Mouse (Mus musculus) megakaryocyte, adult 5-6 weeks (primary cell): Measurements from ENCODE around the gene Mef2b. TPM values are rescaled to one million over a fixed set of nuclear protein-coding genes. Genes with fewer than 3 reads are reported as not detected.

ENCODE experiments used
- ATAC-seq: 2 replicates; pipeline ENCODE4 v1.8.0; 2016; ENCODE audit warnings: mild to moderate bottlenecking, inconsistent platforms; ENCODE audit not compliant: poor library complexity, severe bottlenecking
- total RNA-seq, 2 experiments: library from RNA; stranded (forward) in 1 of 2; stranded (reverse) in 1 of 2; fragments of 153-499, 151-499 nt in 1 of 2; fragments of 221-1000, 200-1000 nt in 1 of 2; gene quantifications; 2 replicates each; pipeline versions ENCODE4 v1.2.3 to v1.2.4; 2015 to 2017

Gene Mef2b
- total RNA-seq, 2 experiments from 2014 or later, result not detected

GRCm38 (mm10) chr8:70131166-70131883 is 8.2 kb upstream of the Mef2b start, which contains the start of gene Nr2c2ap:
Gene Nr2c2ap, plus strand, starts transcription at chr8:70131333.
- ATAC-seq, result peak; percentile 94

GRCm38 (mm10) chr8:70134086-70134485 is 5.4 kb upstream of the Mef2b start:
- ATAC-seq, result no peak

- ATAC-seq, result no peak
Observed at GRCm38 (mm10) chr8:70134931-70135330, 4.6 kb upstream of the Mef2b start.

- no peak for ATAC-seq
Observed at GRCm38 (mm10) chr8:70136591-70136990, 2.9 kb upstream of the Mef2b start.

- no peak for ATAC-seq
Observed at GRCm38 (mm10) chr8:70137890-70138289, 1.6 kb upstream of the Mef2b start.

GRCm38 (mm10) chr8:70139981-70140380 is 470 bp downstream of the Mef2b start:
- ATAC-seq, result no peak

- ATAC-seq, result no peak
Observed at GRCm38 (mm10) chr8:70147678-70148607, 8.4 kb downstream of the Mef2b start.

- no peak for ATAC-seq
Observed at GRCm38 (mm10) chr8:70150158-70150557, 10.6 kb downstream of the Mef2b start.

GRCm38 (mm10) chr8:70152537-70153257 is 13.2 kb downstream of the Mef2b start:
- peak; percentile 99 for ATAC-seq

- no peak for ATAC-seq
Observed at GRCm38 (mm10) chr8:70157240-70157800, 17.8 kb downstream of the Mef2b start.

- ATAC-seq, result peak; percentile 97
Observed at GRCm38 (mm10) chr8:70158069-70158853, 18.8 kb downstream of the Mef2b start.

- no peak for ATAC-seq
Observed at GRCm38 (mm10) chr8:70159211-70159610, 19.7 kb downstream of the Mef2b start.

GRCm38 (mm10) chr8:70160015-70160414 is 20.5 kb downstream of the Mef2b start:
- ATAC-seq, result no peak

- ATAC-seq, result no peak
Observed at GRCm38 (mm10) chr8:70163316-70163715, 23.8 kb downstream of the Mef2b start.

GRCm38 (mm10) chr8:70166504-70167110 is 27.1 kb downstream of the Mef2b start:
- peak; percentile 96 for ATAC-seq

GRCm38 (mm10) chr8:70170116-70170515 is 30.6 kb downstream of the Mef2b start:
- no peak for ATAC-seq

GRCm38 (mm10) chr8:70170748-70171147 is 31.2 kb downstream of the Mef2b start:
- no peak for ATAC-seq

GRCm38 (mm10) chr8:70171240-70171639 is 31.7 kb downstream of the Mef2b start:
- ATAC-seq, result no peak

GRCm38 (mm10) chr8:70172043-70172681 is 32.7 kb downstream of the Mef2b start, which contains the start of gene Tmem161a:
Gene Tmem161a, plus strand, starts transcription at chr8:70172356.
- peak; percentile 99 for ATAC-seq
